Mouse (Mus musculus) adipocyte (in vitro differentiated cells): ENCODE measurements around the gene Phf5a.

ENCODE experiments used
- DNase-seq: peaks from one replicate; pipeline ENCODE4 v3.0.0-alpha.2; 2016; ENCODE audit warnings: low spot score

Gene Phf5a

GRCm38 (mm10) chr15:81824832-81825231, 46.9 kb downstream of the Phf5a start:
- no peak for DNase-seq

GRCm38 (mm10) chr15:81822631-81823030, 49.1 kb downstream of the Phf5a start:
- no peak for DNase-seq

GRCm38 (mm10) chr15:81818404-81818803, 53.3 kb downstream of the Phf5a start:
- no peak for DNase-seq

GRCm38 (mm10) chr15:81814716-81815370, 56.9 kb downstream of the Phf5a start:
- DNase-seq = no peak
